Mouse (Mus musculus): ENCODE data around the gene Elovl5. TPM values are rescaled to one million over a fixed set of nuclear protein-coding genes. Genes with fewer than 3 reads are reported as not detected.

Gene Elovl5
- polyA plus RNA-seq, 1 experiment from 2014 or later, result 91.1 TPM

- Histone ChIP-seq H3K9me3 (replicated peaks) (no peaks in the 10 kb centered on the region), H3K27ac (no peak overlapping the region), H3K27me3 (ENCODE audit: low read depth, poor library complexity, severe bottlenecking) (no peaks in the 10 kb centered on the region), H3K36me3 (peaks cover 37% of the 10 kb centered on the region), H3K4me3 (no peak overlapping the region), H3K4me1 (peaks cover 11% of the 10 kb centered on the region)
- 90% methylated on average over 6 of the region's 6 CpGs for WGBS
- no peak for DNase-seq (ENCODE audit: low spot score)
These were observed 48.8 kb downstream of the Elovl5 start for GRCm38 (mm10) chr9:77965768-77966552.

- Histone ChIP-seq H3K27ac (no peak overlapping the region), H3K36me3 (peaks cover 36% of the 10 kb centered on the region), H3K27me3 (ENCODE audit: low read depth, poor library complexity, severe bottlenecking) (no peaks in the 10 kb centered on the region), H3K4me1 (peaks cover 11% of the 10 kb centered on the region), H3K9me3 (replicated peaks) (no peaks in the 10 kb centered on the region), H3K4me3 (no peak overlapping the region)
- WGBS, result 95% methylated on average over 7 of the region's 7 CpGs
- no peak for DNase-seq (ENCODE audit: low spot score)
These were observed 49.7 kb downstream of the Elovl5 start for GRCm38 (mm10) chr9:77966861-77967260.

GRCm38 (mm10) chr9:77967584-77968163 is 50.5 kb downstream of the Elovl5 start:
- Histone ChIP-seq H3K9me3 (replicated peaks) (no peaks in the 10 kb centered on the region), H3K36me3 (peaks cover 34% of the 10 kb centered on the region), H3K4me3 (no peak overlapping the region), H3K4me1 (peaks cover 11% of the 10 kb centered on the region), H3K27ac (no peak overlapping the region), H3K27me3 (ENCODE audit: low read depth, poor library complexity, severe bottlenecking) (no peaks in the 10 kb centered on the region)
- WGBS, result 87% methylated on average over 12 of the region's 12 CpGs
- no peak for DNase-seq (ENCODE audit: low spot score)

- no peak overlapping the region for H3K4me3 ChIP-seq
- H3K4me1 ChIP-seq, result peaks cover 3% of the 10 kb centered on the region; the same call in 1 of the 2 replicates
- DNase-seq (ENCODE audit: low spot score), result no peak
- no peak overlapping the region for H3K27ac ChIP-seq
- no peaks in the 10 kb centered on the region for H3K9me3 ChIP-seq (replicated peaks)
- H3K36me3 ChIP-seq, result peaks cover 28% of the 10 kb centered on the region
- no peaks in the 10 kb centered on the region for H3K27me3 ChIP-seq (ENCODE audit: low read depth, poor library complexity, severe bottlenecking)
- 86% methylated on average over 6 of the region's 6 CpGs for WGBS
These were observed 52.2 kb downstream of the Elovl5 start for GRCm38 (mm10) chr9:77969192-77969953.

- Histone ChIP-seq H3K27ac (no peak overlapping the region), H3K4me3 (no peak overlapping the region), H3K36me3 (peaks cover 89% of the 10 kb centered on the region), H3K27me3 (ENCODE audit: low read depth, poor library complexity, severe bottlenecking) (no peaks in the 10 kb centered on the region), H3K4me1 (no peaks in the 10 kb centered on the region), H3K9me3 (replicated peaks) (no peaks in the 10 kb centered on the region)
- DNase-seq (ENCODE audit: low spot score), result no peak
- 95% methylated on average over 7 of the region's 7 CpGs for WGBS
These were observed 61.8 kb downstream of the Elovl5 start for GRCm38 (mm10) chr9:77979000-77979399.

- DNase-seq (ENCODE audit: low spot score), result no peak
- Histone ChIP-seq H3K27ac (no peak overlapping the region), H3K36me3 (peaks cover 80% of the 10 kb centered on the region), H3K27me3 (ENCODE audit: low read depth, poor library complexity, severe bottlenecking) (no peaks in the 10 kb centered on the region), H3K9me3 (replicated peaks) (no peaks in the 10 kb centered on the region), H3K4me1 (no peaks in the 10 kb centered on the region), H3K4me3 (no peak overlapping the region)
- 95% methylated on average over 16 of the region's 16 CpGs for WGBS
These were observed 65.5 kb downstream of the Elovl5 start for GRCm38 (mm10) chr9:77982616-77983015.

- Histone ChIP-seq H3K4me1 (no peaks in the 10 kb centered on the region), H3K9me3 (replicated peaks) (no peaks in the 10 kb centered on the region), H3K4me3 (no peak overlapping the region), H3K36me3 (peaks cover 71% of the 10 kb centered on the region), H3K27me3 (ENCODE audit: low read depth, poor library complexity, severe bottlenecking) (no peaks in the 10 kb centered on the region), H3K27ac (no peak overlapping the region)
- 88% methylated on average over 6 of the region's 6 CpGs for WGBS
- no peak for DNase-seq (ENCODE audit: low spot score)
These were observed 66.4 kb downstream of the Elovl5 start for GRCm38 (mm10) chr9:77983521-77983920.

DNA sequence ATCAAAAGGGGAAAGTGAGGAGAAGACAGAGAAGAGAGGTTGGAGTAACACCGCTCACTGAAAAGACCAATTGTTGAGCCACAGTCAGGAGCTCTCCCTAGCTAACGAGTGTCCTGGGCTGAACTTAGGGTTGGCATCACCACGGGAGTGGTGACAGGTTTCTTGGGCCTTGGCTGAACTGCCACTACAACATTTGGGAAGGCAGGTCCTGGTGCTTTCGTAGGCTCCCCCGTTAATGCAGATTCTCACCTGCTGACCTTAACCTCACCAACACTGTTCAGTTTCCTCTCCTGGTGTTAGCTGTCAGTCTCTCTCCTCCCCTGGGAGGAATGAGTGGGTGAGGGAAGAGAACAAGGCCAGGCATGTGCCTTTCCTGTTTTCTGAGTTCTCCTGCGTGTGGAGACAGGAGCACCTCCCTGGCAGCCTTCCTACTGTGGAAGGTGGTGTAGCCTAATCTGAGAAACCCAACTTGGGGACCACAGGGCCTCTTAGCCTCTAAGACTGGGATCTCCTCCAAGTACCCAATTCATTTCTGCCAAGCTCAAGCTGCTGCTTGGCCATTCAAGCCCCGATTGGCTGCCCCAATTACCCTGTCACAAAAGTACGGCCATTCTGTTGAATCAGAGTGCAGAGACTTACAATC is 69.1 kb downstream of the Elovl5 start:
- Histone ChIP-seq H3K4me3 (no peak overlapping the region), H3K27ac (no peak overlapping the region), H3K4me1 (no peaks in the 10 kb centered on the region), H3K36me3 (peaks cover 43% of the 10 kb centered on the region), H3K27me3 (ENCODE audit: low read depth, poor library complexity, severe bottlenecking) (no peaks in the 10 kb centered on the region), H3K9me3 (replicated peaks) (no peaks in the 10 kb centered on the region)
- WGBS, result 77% methylated on average over 8 of the region's 8 CpGs
- no peak for DNase-seq (ENCODE audit: low spot score)

- H3K36me3 ChIP-seq, result peaks cover 10% of the 10 kb centered on the region
- H3K4me3 ChIP-seq, result no peak overlapping the region
- no peak overlapping the region for H3K27ac ChIP-seq
- no peaks in the 10 kb centered on the region for H3K9me3 ChIP-seq (replicated peaks)
- H3K27me3 ChIP-seq (ENCODE audit: low read depth, poor library complexity, severe bottlenecking), result no peaks in the 10 kb centered on the region
- WGBS, result 67% methylated on average over 8 of the region's 8 CpGs
- no peaks in the 10 kb centered on the region for H3K4me1 ChIP-seq
- DNase-seq (ENCODE audit: low spot score), result no peak
These were observed 72.5 kb downstream of the Elovl5 start for GRCm38 (mm10) chr9:77989626-77990025.

- Histone ChIP-seq H3K27me3 (ENCODE audit: low read depth, poor library complexity, severe bottlenecking) (no peaks in the 10 kb centered on the region), H3K4me3 (no peak overlapping the region), H3K9me3 (replicated peaks) (no peaks in the 10 kb centered on the region), H3K27ac (no peak overlapping the region), H3K4me1 (no peaks in the 10 kb centered on the region), H3K36me3 (peaks cover 4% of the 10 kb centered on the region)
- no peak for DNase-seq (ENCODE audit: low spot score)
- 72% methylated on average over 8 of the region's 8 CpGs for WGBS
These were observed 73.1 kb downstream of the Elovl5 start for GRCm38 (mm10) chr9:77990278-77990677.

GRCm38 (mm10) chr9:77991650-77992049 is 74.5 kb downstream of the Elovl5 start:
- H3K27me3 ChIP-seq (ENCODE audit: low read depth, poor library complexity, severe bottlenecking), result no peaks in the 10 kb centered on the region
- no peak for DNase-seq (ENCODE audit: low spot score)
- H3K4me3 ChIP-seq, result no peak overlapping the region
- WGBS, result 93% methylated on average over 4 of the region's 4 CpGs
- no peaks in the 10 kb centered on the region for H3K9me3 ChIP-seq (replicated peaks)
- no peaks in the 10 kb centered on the region for H3K36me3 ChIP-seq
- H3K4me1 ChIP-seq, result no peaks in the 10 kb centered on the region
- no peak overlapping the region for H3K27ac ChIP-seq

- Histone ChIP-seq H3K4me3 (no peak overlapping the region), H3K27me3 (ENCODE audit: low read depth, poor library complexity, severe bottlenecking) (no peaks in the 10 kb centered on the region), H3K36me3 (no peaks in the 10 kb centered on the region), H3K9me3 (replicated peaks) (no peaks in the 10 kb centered on the region), H3K4me1 (no peaks in the 10 kb centered on the region), H3K27ac (no peak overlapping the region)
- no peak for DNase-seq (ENCODE audit: low spot score)
- WGBS, result 91% methylated on average over 6 of the region's 6 CpGs
These were observed 75.1 kb downstream of the Elovl5 start for GRCm38 (mm10) chr9:77992276-77992675.

DNA sequence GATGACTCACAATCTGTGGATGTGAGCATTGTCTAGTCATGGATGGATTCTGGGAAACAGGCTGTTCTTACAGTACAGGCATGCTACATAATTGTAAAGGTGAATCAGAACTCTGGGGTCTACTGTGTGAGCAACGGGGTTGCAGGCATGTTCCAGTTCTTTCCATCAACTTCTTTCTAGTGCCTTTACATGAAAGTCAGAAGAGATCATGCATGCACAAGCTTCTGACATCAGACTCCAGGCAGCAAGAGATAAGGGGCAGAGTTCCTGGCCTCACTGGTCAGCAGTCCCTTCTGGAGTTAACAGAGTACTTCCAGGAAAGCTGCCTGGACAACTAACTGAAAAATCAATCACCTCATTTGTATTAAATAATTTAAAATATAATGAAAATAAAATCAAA is 75.9 kb downstream of the Elovl5 start:
- no peak for DNase-seq (ENCODE audit: low spot score)
- Histone ChIP-seq H3K27me3 (ENCODE audit: low read depth, poor library complexity, severe bottlenecking) (no peaks in the 10 kb centered on the region), H3K4me1 (no peaks in the 10 kb centered on the region), H3K4me3 (no peak overlapping the region), H3K9me3 (replicated peaks) (no peaks in the 10 kb centered on the region), H3K27ac (no peak overlapping the region), H3K36me3 (no peaks in the 10 kb centered on the region)
- 96% methylated on average over 1 of the region's 1 CpGs for WGBS
